Mouse (Mus musculus) kidney, adult 18-20 months (tissue): ENCODE measurements around the gene Ms4a6d.
"Not testable (repeated sequence)": the region's sequence is repeated elsewhere in the genome, so short reads cannot be mapped to it uniquely, and the experiment has no call there.

ENCODE experiments used
- DNase-seq: peaks from one replicate; pipeline ENCODE4 v3.0.0; 2021

Gene Ms4a6d

DNA sequence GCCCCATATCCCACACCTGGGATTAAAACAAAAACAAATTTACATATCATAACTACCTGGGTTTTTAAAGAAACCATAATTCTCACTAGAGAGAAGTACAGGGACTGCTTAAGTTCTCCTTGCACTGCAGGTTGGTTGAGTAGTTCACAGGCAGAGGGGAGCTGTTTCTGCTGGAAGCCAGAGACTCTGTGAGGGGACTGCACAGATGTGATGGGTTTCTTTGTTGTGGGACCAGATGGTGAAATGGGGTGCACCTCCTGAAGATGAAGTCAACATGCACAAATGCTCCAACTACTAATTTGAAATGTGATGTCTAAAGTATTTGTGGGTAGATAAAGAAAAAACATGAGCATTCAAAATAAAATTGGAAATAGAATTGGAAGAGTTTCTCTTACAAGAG, 56.7 kb downstream of the Ms4a6d start:
- DNase-seq: no peak

DNA sequence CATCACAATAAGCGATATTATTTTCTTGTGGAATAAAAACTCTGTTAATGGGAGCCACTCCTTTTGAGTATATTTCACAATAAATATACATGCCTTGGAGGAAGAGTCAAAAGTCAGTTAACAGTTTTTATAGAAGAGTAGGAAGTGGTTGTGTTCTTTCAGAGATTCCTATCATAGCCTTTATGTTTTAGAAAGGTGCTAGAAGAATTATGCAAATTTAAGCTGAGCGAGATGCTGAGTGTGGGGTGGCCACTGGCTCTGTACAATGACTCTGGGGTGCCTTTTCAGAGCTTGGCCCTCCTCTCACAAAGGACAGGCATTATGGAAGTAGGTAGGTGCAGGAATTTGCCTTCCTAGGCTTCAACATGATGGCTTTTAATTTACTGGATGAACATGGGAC, 60.3 kb downstream of the Ms4a6d start:
- not testable (repeated sequence) for DNase-seq

DNA sequence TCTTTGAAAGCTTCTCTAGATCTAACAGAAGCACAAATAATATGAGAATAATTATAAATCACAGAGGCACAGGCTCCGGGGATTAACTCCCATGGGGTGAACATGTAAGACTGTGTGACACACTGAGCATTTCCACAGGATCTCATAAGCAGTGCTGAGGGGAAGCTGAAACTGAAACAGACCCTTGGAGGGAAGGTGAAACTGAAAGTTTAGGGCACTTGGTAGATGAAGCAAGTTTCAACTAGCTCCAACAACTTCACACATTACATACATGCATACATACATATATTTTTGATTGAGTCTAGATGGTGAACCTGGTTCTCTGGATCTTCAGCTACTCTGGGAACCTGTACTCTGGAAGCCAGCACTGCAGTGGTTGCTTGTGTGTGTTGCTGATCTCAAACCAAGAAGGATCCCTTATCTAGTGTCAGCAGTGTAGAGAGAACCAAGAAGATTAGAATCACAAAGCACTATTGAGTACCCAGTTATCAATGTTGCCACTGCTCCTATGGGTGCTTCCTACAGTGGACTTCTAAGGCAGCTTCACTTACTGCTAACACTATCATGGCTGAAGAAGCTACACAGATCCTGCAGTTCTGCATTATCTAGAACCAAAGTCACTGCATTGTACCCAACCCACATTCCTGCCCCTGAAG, 64.4 kb downstream of the Ms4a6d start:
- not testable (repeated sequence) for DNase-seq

DNA sequence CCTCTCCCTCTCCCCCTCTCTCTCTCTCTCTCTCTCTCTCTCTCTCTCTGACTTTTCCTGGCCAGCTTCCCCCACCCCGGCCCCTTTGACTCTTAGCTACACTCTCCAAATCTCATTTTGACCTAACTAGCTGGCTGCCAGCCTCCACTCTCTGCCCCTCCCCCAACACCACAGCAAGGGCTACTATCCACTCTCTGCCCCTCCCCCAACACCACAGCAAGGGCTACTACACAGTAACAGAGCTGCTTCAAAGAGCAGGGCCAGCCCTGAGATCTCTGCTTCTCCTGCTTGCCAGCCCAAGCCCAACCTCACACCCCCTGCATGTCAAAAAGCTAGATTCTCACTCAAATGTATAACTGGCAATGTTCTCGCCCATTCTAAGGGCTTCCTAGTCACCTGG, 67.3 kb downstream of the Ms4a6d start:
- DNase-seq: no peak
